Mouse (Mus musculus): Measurements from ENCODE around the gene Chp2. TPM values are rescaled to one million over a fixed set of nuclear protein-coding genes. Genes with fewer than 3 reads are reported as not detected.

Gene Chp2
- total RNA-seq (2021) = 1 to 10 TPM; 2.7 to 3.9 TPM
- long read RNA-seq, experiment 1 = 0 reads
- long read RNA-seq, experiment 2, partial matches to known transcripts = 0 of 1 reads
- long read RNA-seq, experiment 2, other reads (novel, unspliced or antisense) = 0 of 1 reads

GRCm38 (mm10) chr7:122219315-122219801 is at the start of gene Chp2:
TSS of gene Chp2 (plus strand) at chr7:122219496.
- DNase-seq (ENCODE audit: low spot score in 2 of 2) = no peak
- intact Hi-C loops (cut with DNase I) = no loop called here

- intact Hi-C loops (cut with DNase I) = no loop called here
- DNase-seq (ENCODE audit: low spot score in 2 of 2) = no peak
These were observed 48.6 kb upstream of the Chp2 start for GRCm38 (mm10) chr7:122170705-122171104.

GRCm38 (mm10) chr7:122171613-122172012 is 47.7 kb upstream of the Chp2 start:
- no peak for DNase-seq (ENCODE audit: low spot score in 2 of 2)
- intact Hi-C loops (cut with DNase I) = no loop called here

GRCm38 (mm10) chr7:122180720-122181119 is 38.6 kb upstream of the Chp2 start:
- intact Hi-C loops (cut with DNase I) = no loop called here
- no peak for DNase-seq (ENCODE audit: low spot score in 2 of 2)

- no peak for DNase-seq (ENCODE audit: low spot score in 2 of 2)
- intact Hi-C loops (cut with DNase I) = no loop called here
These were observed 34.7 kb upstream of the Chp2 start for GRCm38 (mm10) chr7:122184569-122184968.

GRCm38 (mm10) chr7:122186043-122186442 is 33.3 kb upstream of the Chp2 start, which contains the start of gene Ern2:
TSS of gene Ern2 (minus strand) at chr7:122186207.
- intact Hi-C loops (cut with DNase I) = no loop called here
- DNase-seq (ENCODE audit: low spot score in 2 of 2) = no peak

GRCm38 (mm10) chr7:122189484-122189883 is 29.8 kb upstream of the Chp2 start:
- peak; percentile 35 to 37 for DNase-seq (ENCODE audit: low spot score in 2 of 2)

GRCm38 (mm10) chr7:122191097-122191496 is 28.2 kb upstream of the Chp2 start:
- intact Hi-C loops (cut with DNase I) = loop anchor here (10.0 kb wide), 1 partner anchor 744 kb away; no protein-coding TSS in a partner anchor

More at GRCm38 (mm10) chr7:122189484-122189883, 29.8 kb upstream of the Chp2 start:
- intact Hi-C loops (cut with DNase I) = no loop called here

GRCm38 (mm10) chr7:122193919-122194318 is 25.4 kb upstream of the Chp2 start:
- intact Hi-C loops (cut with DNase I) = loop anchor here (10.0 kb wide), 1 partner anchor 741 kb away; no protein-coding TSS in a partner anchor

More at GRCm38 (mm10) chr7:122191097-122191496, 28.2 kb upstream of the Chp2 start:
- DNase-seq (ENCODE audit: low spot score in 2 of 2) = no peak

GRCm38 (mm10) chr7:122196771-122197170 is 22.5 kb upstream of the Chp2 start:
- intact Hi-C loops (cut with DNase I) = loop anchor here (5.0 to 10.0 kb wide), 2 partner anchors 261 to 738 kb away; no protein-coding TSS in a partner anchor
- no peak for DNase-seq (ENCODE audit: low spot score in 2 of 2)

More at GRCm38 (mm10) chr7:122193919-122194318, 25.4 kb upstream of the Chp2 start:
- DNase-seq (ENCODE audit: low spot score in 2 of 2) = no peak

GRCm38 (mm10) chr7:122197306-122197705 is 22.0 kb upstream of the Chp2 start:
- DNase-seq (ENCODE audit: low spot score in 2 of 2) = peak; percentile 35 to 72
- intact Hi-C loops (cut with DNase I) = loop anchor here (5.0 to 10.0 kb wide), 2 partner anchors 260 to 737 kb away; no protein-coding TSS in a partner anchor

GRCm38 (mm10) chr7:122199296-122199695 is 20.0 kb upstream of the Chp2 start:
- peak; percentile 49 to 53 for DNase-seq (ENCODE audit: low spot score in 2 of 2)
- intact Hi-C loops (cut with DNase I) = loop anchor here (2.0 to 10.0 kb wide), 3 partner anchors 42 to 736 kb away; no protein-coding TSS in a partner anchor

- intact Hi-C loops (cut with DNase I) = no loop called here
- no peak for DNase-seq (ENCODE audit: low spot score in 2 of 2)
These were observed 15.4 kb upstream of the Chp2 start for GRCm38 (mm10) chr7:122203936-122204335.

- DNase-seq (ENCODE audit: low spot score in 2 of 2) = no peak
- intact Hi-C loops (cut with DNase I) = no loop called here
These were observed 13.2 kb upstream of the Chp2 start for GRCm38 (mm10) chr7:122206121-122206520.

- intact Hi-C loops (cut with DNase I) = no loop called here
These were observed 10.8 kb upstream of the Chp2 start for GRCm38 (mm10) chr7:122208276-122209021.

GRCm38 (mm10) chr7:122226020-122226742 is 6.9 kb downstream of the Chp2 start:
- intact Hi-C loops (cut with DNase I) = no loop called here
- DNase-seq (ENCODE audit: low spot score in 2 of 2) = no peak

More at GRCm38 (mm10) chr7:122208276-122209021, 10.8 kb upstream of the Chp2 start:
- DNase-seq (ENCODE audit: low spot score in 2 of 2) = no peak

GRCm38 (mm10) chr7:122226744-122227143 is 7.4 kb downstream of the Chp2 start:
- no peak for DNase-seq (ENCODE audit: low spot score in 2 of 2)
- intact Hi-C loops (cut with DNase I) = no loop called here

- intact Hi-C loops (cut with DNase I) = no loop called here
- no peak for DNase-seq (ENCODE audit: low spot score in 2 of 2)
These were observed 10.0 kb downstream of the Chp2 start for GRCm38 (mm10) chr7:122229306-122229705.

- no peak for DNase-seq (ENCODE audit: low spot score in 2 of 2)
- intact Hi-C loops (cut with DNase I) = no loop called here
These were observed 10.6 kb downstream of the Chp2 start for GRCm38 (mm10) chr7:122229916-122230315.

- no peak for DNase-seq (ENCODE audit: low spot score in 2 of 2)
- intact Hi-C loops (cut with DNase I) = no loop called here
These were observed 11.6 kb downstream of the Chp2 start for GRCm38 (mm10) chr7:122230866-122231265.
